ENCODE assay signal across 8 mouse cellular contexts in genomic region chr3:59059022-59059541, GRCm38 (mm10). TPM values are rescaled to one million over a fixed set of nuclear protein-coding genes. Genes with fewer than 3 reads are reported as not detected.
DNase-seq lines count a peak whose midpoint lies in the region; ATAC-seq and TF ChIP-seq lines count a peak whose summit lies in the region.

No protein-coding gene starts in this region.

- ATAC-seq in Patski, result peak; percentile 93
- ATAC-seq in hindbrain, embryonic 11.5 days (ENCODE audit: low FRiP score), result peak; percentile 88
- peak; percentile 89 for ATAC-seq in lung, embryonic 14.5 days (ENCODE audit: insufficient read depth)

- peak; percentile 53 for DNase-seq in Patski (ENCODE audit: low read depth, low spot score)
- peak; percentile 75 for DNase-seq in cerebellum, adult 8-10 months
- peak; percentile 83 for DNase-seq in forelimb bud, embryonic 11.5 days (ENCODE audit: low read depth, low spot score)
- peak; percentile 87 for DNase-seq in hindbrain, embryonic 11.5 days (ENCODE audit: low spot score)
- peak; percentile 83 for DNase-seq in layer of hippocampus, adult 9-10 months (ENCODE audit: low spot score)
- DNase-seq in lung, embryonic 14.5 days, result peak; percentile 95
- DNase-seq in ovary, postnatal 36 days (ENCODE audit: low spot score), result peak; percentile 39
- DNase-seq in thymus, postnatal 36 days, result peak; percentile 21 to 34

- H3K4me3 ChIP-seq in hindbrain, embryonic 11.5 days (ENCODE audit: low read depth, low read length), result no peak overlapping the region
- no peak overlapping the region for H3K4me3 ChIP-seq in lung, embryonic 14.5 days (ENCODE audit: low read depth, low read length)

- H3K27me3 ChIP-seq in Patski, result no peaks in the 10 kb centered on the region
- no peaks in the 10 kb centered on the region for H3K27me3 ChIP-seq in hindbrain, embryonic 11.5 days (ENCODE audit: control insufficient read depth, insufficient read depth, low read length)
- H3K27me3 ChIP-seq in lung, embryonic 14.5 days (ENCODE audit: insufficient read depth, low read length), result no peaks in the 10 kb centered on the region

- H3K4me2 ChIP-seq in hindbrain, embryonic 11.5 days (replicated peaks; ENCODE audit: low read depth, low read length), result peak overlapping the region; percentile 25
- H3K4me2 ChIP-seq in lung, embryonic 14.5 days, result peak overlapping the region; percentile 15

- WGBS in hindbrain, embryonic 11.5 days, result 6% methylated on average over 7 of the region's 7 CpGs
- 1% methylated on average over 7 of the region's 7 CpGs for WGBS in lung, embryonic 14.5 days

- POLR2A ChIA-PET in Patski (lab: Charles Lee), result no interaction called here

- in situ Hi-C loops in Patski (cut with MboI; ENCODE audit: low pct_unique_long_range_greater_than_20kb), result loop anchor here (5.0 to 10.0 kb wide), 3 partner anchors 77 to 404 kb away; no protein-coding TSS in a partner anchor

- TF ChIP-seq CTCF in Patski (IDR thresholded peaks at IDR 0.05), result peak; percentile 93
- peak; percentile 86 for TF ChIP-seq CTCF in lung, embryonic 14.5 days (IDR thresholded peaks at IDR 0.05; ENCODE audit: low read depth)

- no peaks in the 10 kb centered on the region for H3K4me1 ChIP-seq in hindbrain, embryonic 11.5 days (replicated peaks; ENCODE audit: control insufficient read depth, insufficient read depth, low read length)
- H3K4me1 ChIP-seq in lung, embryonic 14.5 days (ENCODE audit: insufficient read depth), result no peaks in the 10 kb centered on the region

- H3K27ac ChIP-seq in hindbrain, embryonic 11.5 days (ENCODE audit: low read depth, low read length), result no peak overlapping the region
- H3K27ac ChIP-seq in lung, embryonic 14.5 days (ENCODE audit: low read depth), result no peak overlapping the region

- H3K36me3 ChIP-seq in hindbrain, embryonic 11.5 days (ENCODE audit: control insufficient read depth, insufficient read depth, low read length), result no peaks in the 10 kb centered on the region
- H3K36me3 ChIP-seq in lung, embryonic 14.5 days (ENCODE audit: insufficient read depth), result no peaks in the 10 kb centered on the region

- CTCF ChIA-PET in Patski (lab: Charles Lee), result interaction anchor here (0.7 to 10.5 kb wide), 23 partner anchors 9 to 215 kb away, joined by 3 to 123 read pairs (median 5); partner anchors contain the start of gene Clrn1

- H3K9me3 ChIP-seq in hindbrain, embryonic 11.5 days (ENCODE audit: control insufficient read depth, low read length), result no peaks in the 10 kb centered on the region
- no peaks in the 10 kb centered on the region for H3K9me3 ChIP-seq in lung, embryonic 14.5 days (ENCODE audit: low read depth, low read length)

- H3K9ac ChIP-seq in hindbrain, embryonic 11.5 days (ENCODE audit: low read depth, low read length), result no peak overlapping the region
- H3K9ac ChIP-seq in lung, embryonic 14.5 days, result no peak overlapping the region

RNA-seq across cellular contexts. Expression of gene Gpr171, which starts 42.5 kb away (rescaled TPM):
- polyA plus RNA-seq in Patski (2021), result not detected
- 1.1 and 1.4 TPM in 2 replicates for polyA plus RNA-seq in hindbrain, embryonic 11.5 days (2014; fragmentation: Nextera tagmentation; extraction: Ambion mirVana)
- polyA plus RNA-seq in lung, embryonic 14.5 days (2014; fragmentation: Nextera tagmentation; extraction: Ambion mirVana), result 0.80 and 0.84 TPM in 2 replicates

RNA-seq across cellular contexts. Expression of gene Med12l, which starts 53.5 kb away (rescaled TPM):
- polyA plus RNA-seq in Patski (2021), result 7.6 TPM
- polyA plus RNA-seq in hindbrain, embryonic 11.5 days (2014; fragmentation: Nextera tagmentation; extraction: Ambion mirVana), result 3.8 and 4.7 TPM in 2 replicates
- polyA plus RNA-seq in lung, embryonic 14.5 days (2014; fragmentation: Nextera tagmentation; extraction: Ambion mirVana), result 2.8 TPM in 2 replicates

Comparison
In these comparisons a context has a peak if more than half of its experiments do, and no peak if none do; other contexts are left out.
1. DNase-seq: peak in every context shown above with its lines; median percentile 95 in lung, embryonic 14.5 days; 87 in hindbrain, embryonic 11.5 days; 83 in forelimb bud, embryonic 11.5 days; 83 in layer of hippocampus, adult 9-10 months; 75 in cerebellum, adult 8-10 months; 53 in Patski; 39 in ovary, postnatal 36 days; 28 in thymus, postnatal 36 days.